Mouse (Mus musculus) midbrain, embryonic 11.5 days (tissue): ENCODE measurements around the gene 1600014C23Rik. TPM values are rescaled to one million over a fixed set of nuclear protein-coding genes. Genes with fewer than 3 reads are reported as not detected.
A peak's percentile ranks its signal among the peaks of the same experiment; 100 is the strongest.

ENCODE experiments used
- ATAC-seq: fragments of 200-750 bp; cut with Nextera tagmentation; 2 replicates; pipeline ENCODE4 v1.8.0; 2017; ENCODE audit warnings: moderate TSS enrichment, moderate library complexity; ENCODE audit not compliant: low FRiP score
- DNase-seq: peaks from one replicate; pipeline ENCODE4 v3.0.0; 2015; ENCODE audit warnings: low spot score; ENCODE audit errors: missing footprints
- H3K27ac ChIP-seq: fragments of 300-500 bp; sonication (generic); 2 replicates; pipeline ENCODE4 v1.5.1; 2014; ENCODE audit warnings: low read depth, low read length
- H3K27me3 ChIP-seq: fragments of 300-500 bp; sonication (generic); 2 replicates; pipeline ENCODE4 v1.6.1; 2014; ENCODE audit warnings: mild to moderate bottlenecking, low read length, moderate library complexity, mixed read lengths; ENCODE audit not compliant: control insufficient read depth, insufficient read depth
- H3K36me3 ChIP-seq: fragments of 300-500 bp; sonication (generic); 2 replicates; pipeline ENCODE4 v1.6.1; 2014; ENCODE audit warnings: mild to moderate bottlenecking, low read length, moderate library complexity, mixed read lengths; ENCODE audit not compliant: control insufficient read depth, insufficient read depth
- H3K4me1 ChIP-seq: fragments of 300-500 bp; sonication (generic); 2 replicates; pipeline ENCODE4 v1.6.1; 2014; ENCODE audit warnings: low read length; ENCODE audit not compliant: control insufficient read depth, insufficient read depth
- H3K4me2 ChIP-seq: fragments of 300-500 bp; sonication (generic); 2 replicates; pipeline ENCODE4 v1.6.1; 2014; ENCODE audit warnings: mild to moderate bottlenecking, moderate library complexity
- H3K4me3 ChIP-seq: fragments of 300-500 bp; sonication (generic); 2 replicates; pipeline ENCODE4 v1.5.1; 2014; ENCODE audit warnings: low read depth, low read length
- H3K9ac ChIP-seq: fragments of 300-500 bp; sonication (generic); 2 replicates; pipeline ENCODE4 v1.6.1; 2014; ENCODE audit warnings: low read length
- H3K9me3 ChIP-seq: fragments of 300-500 bp; sonication (generic); 2 replicates; pipeline ENCODE4 v1.6.1; 2016; ENCODE audit warnings: low read length; ENCODE audit not compliant: control insufficient read depth
- WGBS: fragments of 180-500 bp; shearing (Covaris S2); extraction: QIAGEN DNeasy Blood & Tissue Kit; methylation state at CpG from one replicate; pipeline ENCODE4 v1.1.7; 2014; 5-methylcytosine and 5-hydroxymethylcytosine counted together
- polyA plus RNA-seq: library from polyadenylated mRNA; unstranded; fragments of >200 nt; fragmentation: Nextera tagmentation; extraction: Ambion mirVana; gene quantifications from 2 replicates; pipeline ENCODE4 v1.2.1, GENCODE M21; 2014

Gene 1600014C23Rik
- polyA plus RNA-seq, 1 experiment from 2014 or later: 0.48 TPM

DNA sequence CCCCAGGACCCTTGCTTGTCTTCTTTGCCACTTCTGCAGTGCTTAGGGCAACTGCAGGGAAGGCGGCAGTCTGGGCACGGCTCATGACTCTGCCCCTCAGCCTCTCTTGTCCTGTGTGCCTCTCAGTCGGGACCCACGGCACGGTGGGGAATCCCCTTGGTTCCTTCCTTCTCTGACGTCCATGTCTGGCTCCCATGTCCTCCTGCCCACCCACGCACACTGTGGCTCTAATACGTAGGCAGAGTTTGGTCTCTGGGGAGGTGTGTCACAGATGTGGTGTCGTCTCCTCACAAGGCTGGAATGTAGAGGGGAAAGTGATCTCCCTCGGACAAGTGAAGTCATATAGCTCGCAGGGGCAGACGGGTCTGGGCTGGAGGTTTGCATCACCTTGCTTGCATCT, 13.1 kb upstream of the 1600014C23Rik start:
- no peaks in the 10 kb centered on the region for H3K9me3 ChIP-seq
- H3K9ac ChIP-seq: no peak overlapping the region
- H3K27me3 ChIP-seq: no peaks in the 10 kb centered on the region
- DNase-seq (no peak), ATAC-seq (no peak)
- WGBS: 76% methylated on average over 12 of the region's 12 CpGs
- no peak overlapping the region for H3K27ac ChIP-seq
- H3K36me3 ChIP-seq: no peaks in the 10 kb centered on the region
- no peak overlapping the region for H3K4me2 ChIP-seq
- H3K4me1 ChIP-seq: no peaks in the 10 kb centered on the region
- H3K4me3 ChIP-seq: no peak overlapping the region

DNA sequence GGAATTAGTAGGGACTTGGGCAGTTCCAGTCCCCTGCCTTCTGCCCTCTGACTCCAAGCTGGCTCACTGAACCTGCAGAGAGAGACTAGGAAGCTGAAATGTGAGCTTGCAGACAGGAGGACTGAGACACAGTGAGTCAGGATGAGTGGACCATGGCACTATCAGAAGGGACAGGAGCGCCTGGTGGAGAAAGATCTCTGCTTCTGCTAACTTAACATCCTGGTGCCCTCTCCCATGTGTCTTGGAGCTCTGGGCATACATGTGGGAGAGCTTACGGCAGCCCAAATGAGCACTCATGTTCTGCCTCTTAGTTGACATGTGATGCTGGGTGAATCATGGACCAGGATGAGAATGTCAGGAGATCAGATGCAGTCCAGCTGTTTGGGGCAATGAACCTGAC, 12.0 kb upstream of the 1600014C23Rik start:
- H3K27me3 ChIP-seq: no peaks in the 10 kb centered on the region
- H3K9ac ChIP-seq: no peak overlapping the region
- H3K4me3 ChIP-seq: no peak overlapping the region
- DNase-seq: no peak
- 95% methylated on average over 2 of the region's 2 CpGs for WGBS
- H3K4me1 ChIP-seq: no peaks in the 10 kb centered on the region
- ATAC-seq: no peak
- H3K4me2 ChIP-seq: no peak overlapping the region
- no peaks in the 10 kb centered on the region for H3K36me3 ChIP-seq
- no peaks in the 10 kb centered on the region for H3K9me3 ChIP-seq
- H3K27ac ChIP-seq: no peak overlapping the region

DNA sequence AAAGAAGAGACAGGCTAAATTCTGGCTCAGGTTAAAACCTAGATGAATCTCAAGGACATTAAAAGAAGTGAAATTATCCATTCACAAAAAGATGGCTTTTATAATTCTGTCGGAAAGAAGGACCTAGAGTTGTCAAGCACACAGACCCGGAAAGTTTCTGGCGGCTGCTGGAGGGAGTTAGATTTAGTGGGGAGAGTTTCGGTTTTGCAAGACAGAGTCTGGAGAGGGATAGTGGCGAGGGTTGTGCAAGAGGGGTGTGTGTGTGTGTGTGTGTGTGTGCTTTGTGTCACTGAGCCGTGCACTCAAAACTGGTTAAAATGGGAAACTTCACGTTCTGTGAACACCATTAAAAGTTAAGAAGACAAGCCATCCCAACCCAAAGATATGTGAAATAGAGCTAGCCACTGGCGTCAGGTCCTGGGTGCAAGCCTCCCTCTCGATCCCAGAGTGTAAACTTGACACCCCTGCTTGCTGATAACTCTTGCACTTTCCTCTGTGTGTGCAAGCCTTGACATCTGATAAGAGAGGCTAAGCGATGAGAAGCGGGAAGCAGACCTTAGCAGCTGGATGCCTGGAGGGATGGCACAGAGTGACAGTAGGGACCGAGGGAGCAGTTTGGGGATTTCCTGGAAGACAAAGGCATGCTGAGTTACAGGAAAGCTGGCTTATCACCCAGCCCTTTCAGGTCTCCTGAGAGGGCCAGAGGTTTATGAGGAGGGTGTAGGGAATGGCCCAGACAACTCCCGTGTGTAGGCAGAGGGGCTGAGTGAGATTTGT, 8.9 kb upstream of the 1600014C23Rik start:
- no peak for DNase-seq
- H3K27ac ChIP-seq: no peak overlapping the region

DNA sequence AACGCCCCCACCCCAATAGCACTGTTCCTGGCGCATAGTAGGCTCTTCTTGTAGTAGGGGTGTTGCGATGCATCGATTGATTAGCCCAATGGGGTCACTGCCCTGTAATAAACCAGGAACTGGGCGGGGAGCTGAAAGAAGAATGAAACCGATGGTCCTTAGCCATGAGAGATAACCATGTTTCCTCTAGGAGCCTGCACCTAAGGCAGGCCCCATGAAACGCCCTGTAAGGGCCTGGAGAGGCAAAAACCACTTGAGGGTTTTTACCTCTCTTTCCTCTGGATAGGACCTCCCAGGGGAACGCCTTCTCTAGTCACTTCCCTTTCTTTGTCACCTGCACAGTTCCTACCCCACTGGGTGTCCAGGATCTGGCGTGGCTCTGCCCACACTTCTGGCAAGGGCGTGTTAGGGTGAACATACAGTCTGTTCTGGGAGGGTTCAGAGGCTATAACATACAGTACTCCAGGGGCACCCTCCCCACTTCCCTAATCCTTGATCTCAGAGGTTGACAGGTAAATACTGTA, 3.5 kb upstream of the 1600014C23Rik start:
- H3K4me3 ChIP-seq: peak overlapping the region; percentile 39
- peak overlapping the region; percentile 66 for H3K4me2 ChIP-seq
- DNase-seq (no peak), ATAC-seq (peak; percentile 6)
- H3K9ac ChIP-seq: peak overlapping the region; percentile 80
- H3K9me3 ChIP-seq: no peaks in the 10 kb centered on the region
- no peaks in the 10 kb centered on the region for H3K36me3 ChIP-seq
- peaks cover 13% of the 10 kb centered on the region for H3K27me3 ChIP-seq
- H3K4me1 ChIP-seq: peaks cover 32% of the 10 kb centered on the region
- H3K27ac ChIP-seq: peak overlapping the region; percentile 91
- WGBS: 13% methylated on average over 10 of the region's 10 CpGs

More for the DNA sequence above, 8.9 kb upstream of the 1600014C23Rik start:
- H3K27me3 ChIP-seq: no peaks in the 10 kb centered on the region
- WGBS: 60% methylated on average over 13 of the region's 13 CpGs
- no peak overlapping the region for H3K4me2 ChIP-seq
- no peak overlapping the region for H3K4me3 ChIP-seq
- H3K36me3 ChIP-seq: no peaks in the 10 kb centered on the region
- no peak for ATAC-seq
- no peaks in the 10 kb centered on the region for H3K9me3 ChIP-seq
- H3K9ac ChIP-seq: no peak overlapping the region
- no peaks in the 10 kb centered on the region; the same call in 1 of the 2 replicates for H3K4me1 ChIP-seq

DNA sequence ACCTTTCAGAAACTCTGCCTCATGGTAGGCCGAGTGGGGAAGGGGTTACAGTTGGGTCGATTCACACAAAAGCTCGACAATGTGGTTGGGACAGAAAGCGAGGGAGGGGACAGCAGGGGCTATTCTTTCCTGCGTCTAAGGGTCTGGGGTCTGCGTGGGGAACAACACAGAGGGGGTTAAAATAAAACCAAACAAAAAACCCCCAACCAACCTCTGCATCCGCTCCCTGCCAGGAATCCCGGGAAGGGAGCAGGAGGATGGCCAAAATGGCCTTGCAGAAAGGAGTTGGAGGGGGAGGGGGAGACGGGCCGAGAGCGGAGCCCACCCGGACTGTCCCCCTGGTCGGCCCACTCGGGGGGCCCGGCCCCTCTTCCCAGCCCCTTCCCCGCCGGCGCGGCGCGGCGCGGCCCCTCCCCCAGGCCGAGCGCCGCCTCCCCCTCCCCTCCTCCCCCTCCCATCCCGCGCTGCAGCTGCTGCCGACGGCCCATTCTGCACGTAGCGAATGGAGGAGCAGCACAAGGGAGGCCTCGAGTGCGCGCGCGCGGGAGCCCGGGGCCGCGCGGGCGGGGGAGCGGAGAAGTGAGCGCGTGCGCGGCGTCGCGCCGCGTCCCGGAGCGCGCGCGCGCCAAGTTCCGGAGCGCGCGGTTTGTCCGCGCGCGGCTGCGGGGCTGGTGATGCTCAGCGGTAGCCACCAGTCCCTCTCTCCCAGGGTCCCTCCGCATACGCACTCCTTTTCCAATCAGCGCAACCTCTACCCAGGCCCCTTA, 2.9 kb upstream of the 1600014C23Rik start:
- ATAC-seq: peak; percentile 79
- no peaks in the 10 kb centered on the region for H3K36me3 ChIP-seq
- H3K27ac ChIP-seq: peak overlapping the region; percentile 91
- 0% methylated on average over 47 of the region's 72 CpGs for WGBS
- H3K9ac ChIP-seq: peak overlapping the region; percentile 80
- H3K9me3 ChIP-seq: no peaks in the 10 kb centered on the region
- peak overlapping the region; percentile 39 for H3K4me3 ChIP-seq
- peaks cover 13% of the 10 kb centered on the region for H3K27me3 ChIP-seq
- H3K4me1 ChIP-seq: peaks cover 32% of the 10 kb centered on the region
- DNase-seq: peak; percentile 99
- peak overlapping the region; percentile 66 for H3K4me2 ChIP-seq

DNA sequence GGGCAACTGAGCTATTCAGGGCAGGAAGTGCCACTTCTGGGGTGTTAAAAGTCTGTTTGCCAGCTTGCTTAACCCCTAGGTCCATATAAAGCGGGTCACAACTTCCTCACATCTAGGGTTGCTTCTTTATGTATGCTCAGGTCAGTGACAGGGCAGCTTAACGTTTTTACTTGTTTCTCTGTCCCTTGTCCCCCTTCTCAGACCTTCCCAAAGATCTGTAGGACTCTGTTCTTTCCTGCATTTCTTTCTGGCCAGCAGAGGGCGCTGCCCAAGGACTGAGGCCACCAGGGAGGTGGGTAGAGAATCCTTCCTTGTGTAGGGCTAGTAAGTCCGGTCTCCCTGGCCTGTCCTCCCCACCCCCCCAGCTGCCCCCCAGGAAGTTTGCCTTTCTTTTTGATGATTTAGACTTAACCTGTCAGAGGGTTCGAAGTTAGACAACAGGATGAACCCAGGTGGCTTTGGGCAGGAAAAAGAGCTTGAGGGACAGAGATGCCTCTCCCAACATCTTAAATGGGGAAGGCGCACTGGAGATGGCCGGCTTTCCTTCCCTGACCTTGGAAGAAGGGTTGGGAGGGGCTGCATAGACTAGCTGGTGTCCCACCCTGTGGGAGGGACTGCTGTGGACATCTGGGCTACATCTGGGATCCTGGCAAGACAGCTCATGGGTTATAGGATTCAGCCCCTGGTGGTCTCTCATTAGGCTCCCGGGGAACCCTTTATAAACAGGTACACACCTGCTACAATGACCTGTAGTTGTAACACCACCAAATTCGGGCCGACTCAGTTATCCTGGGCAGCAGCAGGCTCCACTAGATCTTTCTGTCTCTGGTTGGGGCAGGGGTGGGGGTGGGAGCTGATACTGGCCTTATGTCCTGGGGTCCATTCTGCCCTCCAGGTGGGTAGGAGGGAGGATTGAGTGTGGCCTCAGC, 2.0 kb upstream of the 1600014C23Rik start:
- peak overlapping the region; percentile 39 for H3K4me3 ChIP-seq
- peak; percentile 41 for ATAC-seq
- 6% methylated on average over 10 of the region's 10 CpGs for WGBS
- peak overlapping the region; percentile 80 for H3K9ac ChIP-seq
- DNase-seq: peak; percentile 99
- H3K27ac ChIP-seq: peak overlapping the region; percentile 91
- H3K4me1 ChIP-seq: peaks cover 32% of the 10 kb centered on the region
- H3K27me3 ChIP-seq: peaks cover 13% of the 10 kb centered on the region
- H3K9me3 ChIP-seq: no peaks in the 10 kb centered on the region
- peak overlapping the region; percentile 66 for H3K4me2 ChIP-seq
- H3K36me3 ChIP-seq: no peaks in the 10 kb centered on the region

DNA sequence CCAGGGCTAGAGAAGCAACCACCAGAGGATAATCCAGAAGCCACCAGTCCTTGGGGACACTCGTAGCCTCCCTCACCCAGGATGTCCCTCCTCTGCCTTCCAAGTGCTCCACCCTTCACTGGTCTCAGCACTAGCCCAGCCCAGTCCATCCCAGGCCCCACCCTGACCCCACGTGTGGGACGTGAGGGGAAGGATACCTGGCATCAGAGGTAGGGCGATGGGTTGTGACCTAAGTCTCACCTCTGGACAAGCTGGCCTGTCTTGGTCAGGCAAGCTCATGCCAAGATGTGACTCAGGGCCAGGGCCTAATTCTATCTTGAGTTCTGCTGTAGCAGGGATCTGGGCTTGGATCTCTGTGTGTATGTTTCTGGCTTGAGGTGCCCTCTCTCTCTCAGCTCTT, 1.2 kb upstream of the 1600014C23Rik start:
- ATAC-seq (no peak), DNase-seq (no peak)
- Histone ChIP-seq H3K4me2 (no peak overlapping the region), H3K4me1 (peaks cover 32% of the 10 kb centered on the region), H3K9ac (no peak overlapping the region; the same call in 1 of the 2 replicates), H3K36me3 (no peaks in the 10 kb centered on the region), H3K27ac (no peak overlapping the region), H3K9me3 (no peaks in the 10 kb centered on the region), H3K27me3 (peaks cover 13% of the 10 kb centered on the region), H3K4me3 (no peak overlapping the region)
- 59% methylated on average over 4 of the region's 4 CpGs for WGBS

DNA sequence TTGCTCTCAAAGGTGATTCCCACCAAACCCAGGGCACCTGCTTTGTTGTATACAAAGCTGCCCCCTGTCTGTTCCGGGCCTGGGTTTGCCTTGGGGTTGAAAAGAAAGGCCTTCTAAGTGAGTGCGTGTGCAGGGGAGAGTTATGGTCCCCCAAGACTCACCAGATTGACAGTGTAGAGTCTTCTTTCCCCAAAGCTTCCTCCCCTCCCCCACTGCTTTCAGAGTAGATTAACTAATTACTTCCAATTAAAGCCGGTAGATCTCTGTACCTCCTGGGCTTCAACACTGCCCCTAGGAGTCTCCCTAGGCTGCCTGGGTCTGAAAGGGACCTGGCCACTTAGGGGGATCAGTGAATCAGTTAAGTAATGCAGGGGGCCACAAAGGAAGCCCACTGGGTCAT, 689 bp upstream of the 1600014C23Rik start:
- DNase-seq (no peak), ATAC-seq (no peak)
- H3K9ac ChIP-seq: peak overlapping the region; percentile 71
- H3K9me3 ChIP-seq: no peaks in the 10 kb centered on the region
- H3K4me3 ChIP-seq: no peak overlapping the region
- H3K36me3 ChIP-seq: no peaks in the 10 kb centered on the region
- WGBS: 4% methylated on average over 3 of the region's 3 CpGs
- H3K27me3 ChIP-seq: peaks cover 13% of the 10 kb centered on the region
- H3K4me1 ChIP-seq: peaks cover 32% of the 10 kb centered on the region
- H3K4me2 ChIP-seq: peak overlapping the region; percentile 63; the same call in 1 of the 2 replicates
- no peak overlapping the region for H3K27ac ChIP-seq
